Mouse (Mus musculus) heart, embryonic 12.5 days (tissue): ENCODE measurements around the gene Pabpn1l. TPM values are rescaled to one million over a fixed set of nuclear protein-coding genes. Genes with fewer than 3 reads are reported as not detected.

Experiments
- ATAC-seq: fragments of 200-750 bp; cut with Nextera tagmentation; 2 replicates; pipeline ENCODE4 v1.8.0; 2017; ENCODE audit warnings: moderate TSS enrichment, moderate library complexity; ENCODE audit not compliant: insufficient number of reproducible peaks, low FRiP score
- H3K27ac ChIP-seq: fragments of 300-500 bp; sonication (generic); 2 replicates; pipeline ENCODE4 v1.5.1; 2016; ENCODE audit warnings: mild to moderate bottlenecking, moderate library complexity; ENCODE audit not compliant: poor library complexity, severe bottlenecking
- H3K27me3 ChIP-seq: fragments of 300-500 bp; sonication (generic); replicated peaks from 2 replicates; pipeline ENCODE4 v1.6.1; 2016; ENCODE audit warnings: mild to moderate bottlenecking, moderate library complexity
- H3K36me3 ChIP-seq: fragments of 300-500 bp; sonication (generic); 2 replicates; pipeline ENCODE4 v1.6.1; 2016; ENCODE audit warnings: mild to moderate bottlenecking, moderate library complexity
- H3K4me1 ChIP-seq: fragments of 300-500 bp; sonication (generic); replicated peaks from 2 replicates; pipeline ENCODE4 v1.6.1; 2016; ENCODE audit warnings: mild to moderate bottlenecking
- H3K4me2 ChIP-seq: fragments of 300-500 bp; sonication (generic); 2 replicates; pipeline ENCODE4 v1.6.1; 2016; ENCODE audit warnings: mild to moderate bottlenecking, moderate library complexity
- H3K4me3 ChIP-seq: fragments of 300-500 bp; sonication (generic); 2 replicates; pipeline ENCODE4 v1.5.1; 2016; ENCODE audit warnings: mild to moderate bottlenecking
- H3K9ac ChIP-seq: fragments of 300-500 bp; sonication (generic); 2 replicates; pipeline ENCODE4 v1.6.1; 2016; ENCODE audit warnings: mild to moderate bottlenecking, moderate library complexity
- H3K9me3 ChIP-seq: fragments of 300-500 bp; sonication (generic); replicated peaks from 2 replicates; pipeline ENCODE4 v1.6.1; 2016; ENCODE audit warnings: mild to moderate bottlenecking, moderate library complexity
- WGBS: fragments of 180-500 bp; shearing (Covaris S2); methylation state at CpG from one replicate; pipeline ENCODE4 v1.1.7; 2016; 5-methylcytosine and 5-hydroxymethylcytosine counted together
- polyA plus RNA-seq: library from polyadenylated mRNA; unstranded; fragments of >200 nt; fragmentation: Nextera tagmentation; extraction: Ambion mirVana; gene quantifications from 2 replicates; pipeline ENCODE4 v1.2.1, GENCODE M21; 2016

Pabpn1l gene
- polyA plus RNA-seq, 1 experiment from 2014 or later, result not detected

- no peak overlapping the region for H3K4me2 ChIP-seq
- H3K4me1 ChIP-seq, result peaks cover 11% of the 10 kb centered on the region
- H3K9ac ChIP-seq, result no peak overlapping the region
- H3K36me3 ChIP-seq, result peaks cover 19% of the 10 kb centered on the region
- H3K27me3 ChIP-seq, result no peaks in the 10 kb centered on the region
- no peak overlapping the region for H3K27ac ChIP-seq
- ATAC-seq, result no peak
- WGBS, result 50% methylated on average over 4 of the region's 4 CpGs
- H3K9me3 ChIP-seq, result no peaks in the 10 kb centered on the region
- H3K4me3 ChIP-seq, result no peak overlapping the region
These were observed 26.5 kb downstream of the Pabpn1l start for GRCm38 (mm10) chr8:122596031-122596430.

GRCm38 (mm10) chr8:122593783-122594507 is 28.6 kb downstream of the Pabpn1l start:
- Histone ChIP-seq H3K4me3 (no peak overlapping the region), H3K27ac (no peak overlapping the region), H3K9me3 (no peaks in the 10 kb centered on the region), H3K27me3 (no peaks in the 10 kb centered on the region), H3K36me3 (peaks cover 7% of the 10 kb centered on the region; the same call in 1 of the 2 replicates), H3K4me2 (no peak overlapping the region), H3K9ac (no peak overlapping the region), H3K4me1 (peaks cover 11% of the 10 kb centered on the region)
- ATAC-seq, result no peak
- WGBS, result 62% methylated on average over 19 of the region's 19 CpGs

DNA sequence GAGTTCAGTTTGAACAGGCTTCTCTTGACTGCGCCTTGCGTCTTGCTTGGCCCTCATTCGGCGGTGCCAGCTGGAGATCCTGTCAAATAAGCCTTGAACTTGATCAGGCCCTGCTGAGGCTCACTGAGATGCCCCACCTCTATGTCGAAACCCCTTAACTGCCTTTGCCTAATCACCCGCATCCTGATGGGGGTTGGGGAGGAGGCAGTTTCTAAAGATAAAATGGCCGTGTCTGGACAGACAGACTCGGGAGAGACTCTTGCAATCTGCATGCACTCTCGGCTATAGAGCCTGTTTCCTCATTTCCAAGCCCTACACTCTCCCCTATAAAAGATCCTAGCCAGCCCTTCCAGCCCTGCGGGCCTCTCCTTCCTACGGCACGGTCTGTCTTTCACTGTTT is 29.3 kb downstream of the Pabpn1l start:
- WGBS, result 43% methylated on average over 12 of the region's 12 CpGs
- Histone ChIP-seq H3K4me1 (peaks cover 11% of the 10 kb centered on the region), H3K27ac (no peak overlapping the region), H3K4me2 (no peak overlapping the region), H3K9me3 (no peaks in the 10 kb centered on the region), H3K27me3 (no peaks in the 10 kb centered on the region), H3K9ac (no peak overlapping the region), H3K4me3 (no peak overlapping the region), H3K36me3 (no peaks in the 10 kb centered on the region)
- no peak for ATAC-seq

DNA sequence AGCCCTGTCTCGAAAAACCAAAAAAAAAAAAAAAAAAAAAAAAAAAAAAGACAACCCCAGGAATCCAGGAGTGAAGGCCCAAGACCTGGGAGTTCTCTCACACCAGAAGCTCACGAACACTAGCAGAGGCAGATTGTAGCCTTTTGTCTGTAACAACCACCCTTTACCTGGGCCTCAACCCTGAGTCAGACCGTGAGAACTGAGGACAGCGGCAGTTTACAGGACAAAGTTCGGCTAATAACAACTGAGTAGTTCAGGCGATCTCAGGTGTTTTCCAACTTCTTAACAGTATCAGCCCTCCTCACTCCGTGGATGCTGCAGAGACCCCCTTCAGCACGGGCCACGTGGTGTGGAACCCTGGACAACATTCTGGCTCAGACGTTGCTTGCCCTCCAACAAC is 35.8 kb downstream of the Pabpn1l start:
- no peaks in the 10 kb centered on the region for H3K36me3 ChIP-seq
- no peaks in the 10 kb centered on the region for H3K9me3 ChIP-seq
- no peaks in the 10 kb centered on the region for H3K27me3 ChIP-seq
- H3K27ac ChIP-seq, result no peak overlapping the region
- WGBS, result 80% methylated on average over 10 of the region's 10 CpGs
- H3K4me2 ChIP-seq, result no peak overlapping the region
- no peak overlapping the region for H3K4me3 ChIP-seq
- ATAC-seq, result no peak
- no peak overlapping the region for H3K9ac ChIP-seq
- peaks cover 9% of the 10 kb centered on the region for H3K4me1 ChIP-seq

GRCm38 (mm10) chr8:122586171-122586570 is 36.4 kb downstream of the Pabpn1l start:
- Histone ChIP-seq H3K9ac (no peak overlapping the region), H3K9me3 (no peaks in the 10 kb centered on the region), H3K27ac (no peak overlapping the region), H3K27me3 (no peaks in the 10 kb centered on the region), H3K4me3 (no peak overlapping the region), H3K36me3 (no peaks in the 10 kb centered on the region), H3K4me2 (no peak overlapping the region), H3K4me1 (peaks cover 9% of the 10 kb centered on the region)
- 72% methylated on average over 7 of the region's 7 CpGs for WGBS
- no peak for ATAC-seq

DNA sequence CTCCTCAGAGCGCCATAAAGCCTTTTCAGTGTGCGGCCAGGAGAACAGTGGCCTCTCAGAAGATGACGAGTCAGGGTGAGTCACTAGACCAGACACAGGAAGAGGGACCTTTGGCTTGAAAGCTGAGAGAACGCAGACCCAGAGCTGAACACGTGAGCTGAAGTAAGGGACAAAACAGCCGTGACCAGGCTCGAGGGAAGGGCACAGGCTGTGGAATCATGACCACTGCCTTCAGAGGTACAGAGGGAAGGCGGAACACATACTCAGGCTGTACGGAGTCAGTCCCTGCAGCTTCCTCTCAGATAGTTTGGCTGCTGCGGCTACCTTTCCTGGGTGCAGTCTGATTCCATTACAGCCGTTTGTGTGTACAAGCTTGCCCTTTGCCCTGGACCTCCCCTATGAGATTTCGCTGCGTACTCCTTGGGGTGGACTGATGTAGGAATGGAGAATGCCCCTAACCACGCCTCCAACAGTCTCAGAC is 37.1 kb downstream of the Pabpn1l start:
- H3K4me2 ChIP-seq, result no peak overlapping the region
- H3K9me3 ChIP-seq, result no peaks in the 10 kb centered on the region
- peak; percentile 20; the same call in 1 of the 2 replicates for ATAC-seq
- H3K36me3 ChIP-seq, result no peaks in the 10 kb centered on the region
- H3K27ac ChIP-seq, result no peak overlapping the region
- H3K4me1 ChIP-seq, result peaks cover 9% of the 10 kb centered on the region
- no peak overlapping the region for H3K4me3 ChIP-seq
- WGBS, result 55% methylated on average over 14 of the region's 14 CpGs
- H3K9ac ChIP-seq, result no peak overlapping the region; the same call in 1 of the 2 replicates
- no peaks in the 10 kb centered on the region for H3K27me3 ChIP-seq

GRCm38 (mm10) chr8:122584981-122585380 is 37.6 kb downstream of the Pabpn1l start:
- Histone ChIP-seq H3K4me1 (peaks cover 9% of the 10 kb centered on the region), H3K4me3 (no peak overlapping the region), H3K27me3 (no peaks in the 10 kb centered on the region), H3K27ac (no peak overlapping the region), H3K36me3 (no peaks in the 10 kb centered on the region), H3K9me3 (no peaks in the 10 kb centered on the region), H3K9ac (no peak overlapping the region), H3K4me2 (no peak overlapping the region)
- ATAC-seq, result no peak
- 69% methylated on average over 9 of the region's 9 CpGs for WGBS

DNA sequence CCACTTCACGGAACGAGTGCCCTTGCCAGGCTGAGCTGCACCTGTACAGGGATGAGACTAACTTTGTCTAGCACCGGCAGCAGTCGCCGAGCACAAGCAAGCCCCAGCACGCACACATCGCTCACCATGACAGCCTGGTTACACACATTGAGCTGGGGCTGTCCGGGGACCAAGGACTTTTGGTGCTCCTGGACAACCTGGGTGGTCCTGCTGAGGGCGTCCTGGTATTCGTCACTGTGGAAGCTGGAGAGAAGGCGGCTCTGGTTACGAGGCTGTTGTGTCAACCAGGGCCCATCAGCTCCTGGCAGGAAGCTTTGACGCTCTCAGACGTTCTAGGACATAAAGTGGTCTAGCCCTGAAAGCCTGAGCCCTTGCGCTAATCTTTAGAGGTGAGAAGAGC is 41.6 kb downstream of the Pabpn1l start:
- 44% methylated on average over 15 of the region's 15 CpGs for WGBS
- H3K4me1 ChIP-seq, result peaks cover 30% of the 10 kb centered on the region
- H3K9me3 ChIP-seq, result no peaks in the 10 kb centered on the region
- no peak overlapping the region for H3K27ac ChIP-seq
- no peak overlapping the region for H3K4me3 ChIP-seq
- H3K4me2 ChIP-seq, result no peak overlapping the region
- H3K36me3 ChIP-seq, result no peaks in the 10 kb centered on the region
- no peak overlapping the region for H3K9ac ChIP-seq
- ATAC-seq, result no peak
- no peaks in the 10 kb centered on the region for H3K27me3 ChIP-seq

GRCm38 (mm10) chr8:122579196-122579595 is 43.3 kb downstream of the Pabpn1l start:
- peak overlapping the region; percentile 1; the same call in 1 of the 2 replicates for H3K4me2 ChIP-seq
- no peak overlapping the region for H3K4me3 ChIP-seq
- peak overlapping the region; percentile 46; the same call in 1 of the 2 replicates for H3K9ac ChIP-seq
- ATAC-seq, result no peak
- no peaks in the 10 kb centered on the region for H3K27me3 ChIP-seq
- peaks cover 7% of the 10 kb centered on the region; the same call in 1 of the 2 replicates for H3K36me3 ChIP-seq
- 20% methylated on average over 7 of the region's 7 CpGs for WGBS
- no peak overlapping the region for H3K27ac ChIP-seq
- no peaks in the 10 kb centered on the region for H3K9me3 ChIP-seq
- H3K4me1 ChIP-seq, result peaks cover 40% of the 10 kb centered on the region

- ATAC-seq, result no peak
- H3K4me3 ChIP-seq, result peak overlapping the region; percentile 69
- peak overlapping the region; percentile 87 for H3K4me2 ChIP-seq
- no peak overlapping the region for H3K27ac ChIP-seq
- peaks cover 42% of the 10 kb centered on the region for H3K4me1 ChIP-seq
- H3K27me3 ChIP-seq, result no peaks in the 10 kb centered on the region
- H3K9ac ChIP-seq, result no peak overlapping the region
- no peaks in the 10 kb centered on the region for H3K9me3 ChIP-seq
- H3K36me3 ChIP-seq, result peaks cover 23% of the 10 kb centered on the region
- WGBS, result 50% methylated on average over 10 of the region's 10 CpGs
These were observed 45.4 kb downstream of the Pabpn1l start for GRCm38 (mm10) chr8:122577116-122577515.

- H3K9ac ChIP-seq, result peak within 1 kb of the TSS; percentile 85
- H3K9me3 ChIP-seq, result no peaks in the 10 kb centered on the region
- ATAC-seq, result peak; percentile 88
- peak within 1 kb of the TSS; percentile 23 for H3K27ac ChIP-seq
- H3K4me3 ChIP-seq, result peak within 1 kb of the TSS; percentile 69
- peaks cover 42% of the 10 kb centered on the region for H3K4me1 ChIP-seq
- peaks cover 28% of the 10 kb centered on the region for H3K36me3 ChIP-seq
- H3K27me3 ChIP-seq, result no peaks in the 10 kb centered on the region
- WGBS, result under 1% methylated on average over 39 of the region's 39 CpGs
- peak within 1 kb of the TSS; percentile 87 for H3K4me2 ChIP-seq
These were observed 45.9 kb downstream of the Pabpn1l start, which contains the start of gene Aprt for GRCm38 (mm10) chr8:122576648-122577022. Aprt (minus strand) TSS chr8:122576909.
